Mouse (Mus musculus) urinary bladder, postnatal 36 days (tissue): ENCODE data around the gene Reps2.

Experiments
- DNase-seq, 2 experiments: peaks; one replicate each; pipeline ENCODE4 v3.0.0; 2022; ENCODE audit warnings: low spot score in 2 of 2, mixed read lengths in 1 of 2

Reps2 gene

GRCm38 (mm10) chrX:162590145-162590790 is 53.2 kb downstream of the Reps2 start:
- DNase-seq: no peak

DNA sequence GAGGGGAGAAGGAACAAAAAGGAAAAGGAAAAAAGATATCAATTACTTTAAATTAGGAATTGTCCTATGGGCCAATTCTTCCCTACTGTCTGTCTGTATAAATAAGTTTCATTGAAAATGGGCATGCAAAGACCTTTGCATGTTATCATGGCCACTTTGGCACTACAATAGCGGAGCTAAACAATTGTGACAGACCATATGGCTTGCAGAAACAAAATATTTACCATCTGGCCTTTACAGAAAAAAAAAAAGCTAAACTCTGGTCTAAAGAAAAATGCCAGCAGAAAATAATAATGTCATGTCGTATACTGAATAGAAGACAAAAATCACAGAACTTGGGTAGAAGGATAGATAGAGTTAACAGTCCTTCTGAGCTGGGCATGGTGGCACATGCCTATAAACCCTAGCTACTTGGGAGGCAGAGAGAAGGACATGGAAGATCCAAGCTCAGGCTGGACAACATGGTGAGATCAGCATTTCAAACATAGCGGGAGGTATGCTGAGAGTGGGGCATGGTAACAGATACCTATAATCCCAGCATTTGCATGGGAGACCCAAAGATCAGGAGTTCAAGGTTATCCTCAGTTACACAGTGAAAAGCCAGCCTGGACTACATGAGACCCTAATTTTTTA is 54.2 kb downstream of the Reps2 start:
- DNase-seq: no peak

GRCm38 (mm10) chrX:162584349-162584748 is 59.1 kb downstream of the Reps2 start:
- DNase-seq: no peak

DNA sequence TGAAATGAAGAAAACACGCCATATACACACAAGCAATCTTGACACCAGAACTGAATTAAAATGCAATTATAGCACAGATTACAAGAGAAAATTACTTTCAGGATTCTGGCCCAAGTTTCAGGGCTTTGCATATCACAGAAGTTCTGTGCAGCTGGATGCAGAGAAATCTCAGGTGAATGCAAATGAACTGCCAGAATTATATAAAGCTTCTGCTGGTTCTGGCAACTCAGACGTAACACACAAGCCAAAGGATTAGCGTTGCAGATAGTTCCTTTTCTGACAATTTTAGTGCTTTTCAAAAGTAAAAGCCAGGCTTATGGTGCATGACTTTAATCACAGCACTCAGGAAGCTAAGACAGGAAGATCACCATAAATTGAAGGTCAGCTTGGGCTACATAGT is 62.9 kb downstream of the Reps2 start:
- no peak for DNase-seq

DNA sequence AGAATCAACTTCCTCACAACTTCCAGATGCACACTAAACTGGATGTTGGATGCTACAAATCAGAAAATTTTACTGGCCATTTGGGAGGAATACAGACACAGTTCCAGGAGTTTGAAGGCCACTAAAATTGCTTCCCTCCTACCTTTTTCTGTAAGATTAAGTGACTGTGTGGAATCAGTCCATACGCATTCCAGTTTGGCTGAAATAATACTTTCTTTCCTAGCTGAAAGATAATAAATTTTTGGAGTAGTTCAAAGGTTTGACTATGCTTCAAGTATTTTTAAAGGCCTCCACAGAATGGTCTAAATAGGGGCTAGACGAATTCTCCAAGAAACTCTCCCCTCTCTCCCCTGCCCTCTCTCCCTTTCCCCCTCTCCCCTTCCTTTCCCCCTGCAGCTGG is 75.0 kb downstream of the Reps2 start:
- no peak for DNase-seq

DNA sequence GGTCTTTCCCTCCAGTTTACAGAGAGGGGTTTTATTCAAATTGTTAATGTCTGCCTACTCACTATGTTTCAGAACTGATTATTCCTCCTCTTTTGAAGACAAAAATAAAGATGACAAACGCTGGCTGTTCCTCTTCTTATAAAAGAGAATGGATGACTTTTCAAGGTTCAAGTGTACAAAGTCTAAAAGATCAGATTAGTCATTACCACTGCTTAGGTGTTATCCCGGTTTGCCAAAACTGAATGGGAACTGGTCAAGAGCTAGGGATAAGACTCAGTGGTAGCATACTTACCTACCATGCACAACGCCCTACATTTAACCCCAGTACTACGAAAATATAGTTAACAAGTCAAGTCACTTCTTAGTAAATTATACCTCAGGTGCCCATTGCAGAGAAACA is 77.9 kb downstream of the Reps2 start:
- DNase-seq: no peak

DNA sequence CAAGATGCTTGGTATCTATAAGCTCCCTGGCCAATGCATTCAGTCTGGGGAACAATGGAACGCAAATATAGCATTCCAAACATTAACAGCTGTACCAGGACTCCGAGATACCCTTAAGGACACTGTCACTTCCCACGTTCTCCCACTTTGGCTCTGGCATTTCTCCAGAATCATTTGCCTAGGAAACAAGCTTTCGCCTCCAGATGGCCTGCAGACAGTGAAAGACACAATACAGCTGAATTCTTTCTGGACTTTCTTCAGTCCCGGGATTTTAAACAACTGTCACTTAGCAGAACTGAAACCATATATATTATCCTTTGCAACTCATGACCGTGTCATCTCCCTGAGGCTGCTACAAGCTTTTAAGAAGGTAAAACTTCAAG is 87.0 kb downstream of the Reps2 start:
- no peak for DNase-seq

DNA sequence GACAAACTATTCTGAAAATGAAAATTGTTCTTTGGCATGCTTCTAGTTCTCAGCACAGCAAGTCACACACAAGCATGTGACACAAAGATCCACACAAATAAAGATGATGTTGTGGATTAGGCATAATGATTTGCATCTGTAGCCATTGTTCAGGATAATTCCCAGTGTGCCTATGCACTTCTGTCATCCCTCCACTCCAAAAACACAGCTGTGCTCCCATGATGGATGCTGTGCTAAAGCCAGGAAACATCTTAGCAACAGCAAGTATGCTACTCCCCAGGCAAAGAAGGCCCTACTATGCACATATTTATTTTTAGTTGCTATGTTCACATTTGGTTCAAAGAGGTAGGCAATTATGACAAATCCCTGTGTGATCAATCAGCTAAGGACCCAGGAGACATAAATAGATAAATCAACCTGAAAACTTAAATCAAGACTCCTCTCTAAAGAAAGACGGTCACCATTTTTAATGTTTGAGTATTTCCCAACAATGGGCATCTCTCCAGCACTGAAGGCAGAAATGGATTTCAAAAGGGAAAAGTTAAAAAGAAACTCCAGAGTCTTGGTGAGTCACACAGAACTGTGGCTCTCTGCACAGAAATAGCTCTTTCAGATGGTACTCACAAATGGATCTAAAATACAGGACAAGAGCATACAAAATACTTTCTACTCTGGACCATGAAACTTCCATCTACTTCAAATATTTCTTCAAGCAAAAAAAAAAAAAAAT is 87.6 kb downstream of the Reps2 start:
- DNase-seq: no peak

DNA sequence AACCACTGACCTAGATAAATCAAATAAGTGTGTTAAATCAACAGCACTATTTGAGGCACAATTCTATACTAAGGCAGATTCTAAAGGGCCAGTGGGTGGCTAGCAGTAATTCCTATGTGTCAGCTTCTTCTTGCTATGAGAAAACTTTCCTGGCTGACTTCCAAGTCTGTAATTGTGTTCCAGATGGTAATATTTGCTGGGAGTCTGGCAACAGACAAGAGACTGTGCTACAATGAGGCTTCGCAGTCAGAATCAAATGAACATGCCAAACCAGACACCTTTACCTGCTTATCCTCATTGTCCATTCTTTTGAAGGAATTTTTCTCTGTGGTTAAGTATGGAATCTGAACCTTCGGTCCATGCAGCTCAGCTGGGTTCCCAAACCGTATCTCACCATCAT is 88.9 kb downstream of the Reps2 start:
- no peak for DNase-seq

DNA sequence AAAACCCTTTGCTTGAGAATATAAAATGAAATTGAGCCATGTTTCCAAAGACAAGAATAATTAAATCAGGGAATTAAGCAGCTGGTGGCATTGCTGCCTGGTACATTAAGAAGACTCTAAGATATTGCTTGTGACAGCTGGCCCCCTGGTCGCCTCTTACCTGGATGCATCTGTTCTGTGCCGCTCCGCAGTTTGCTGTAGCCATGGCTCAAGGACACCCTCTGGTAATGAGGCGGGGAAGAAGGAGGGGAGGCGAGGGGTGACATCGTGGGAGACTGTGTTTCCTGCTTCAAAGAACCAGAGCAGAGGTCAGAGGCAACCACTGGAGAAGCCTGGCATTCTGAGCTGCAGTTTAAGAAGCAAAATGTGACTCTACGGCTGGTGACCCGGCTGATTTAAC is 91.1 kb downstream of the Reps2 start:
- no peak for DNase-seq

- DNase-seq: no peak
Observed at GRCm38 (mm10) chrX:162545037-162545436, 98.4 kb downstream of the Reps2 start.

- no peak for DNase-seq
Observed at GRCm38 (mm10) chrX:162542576-162543227, 100.7 kb downstream of the Reps2 start.

DNA sequence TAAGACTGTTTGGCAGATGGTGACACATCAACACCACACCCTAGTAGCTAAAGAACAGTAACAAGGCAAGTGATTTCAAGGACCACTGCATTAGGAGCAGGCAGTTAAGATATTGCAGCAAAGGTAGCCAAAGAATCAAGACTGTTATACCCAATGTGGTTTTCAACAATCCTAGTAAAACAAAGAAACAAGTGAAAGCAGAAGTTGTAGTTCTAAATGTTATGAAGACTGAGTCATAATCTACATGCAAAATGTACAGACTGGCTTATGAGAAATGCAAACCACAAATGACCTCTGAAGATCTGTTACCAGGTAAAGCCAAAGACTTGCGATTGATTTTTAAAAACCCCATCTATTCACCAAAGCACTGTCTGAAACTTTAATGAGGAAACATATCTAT is 101.5 kb downstream of the Reps2 start:
- DNase-seq: no peak

- DNase-seq: no peak
Observed at GRCm38 (mm10) chrX:162531016-162531415, 112.4 kb downstream of the Reps2 start.

- DNase-seq: peak; percentile 23 to 32
Observed at GRCm38 (mm10) chrX:162527240-162527639, 116.2 kb downstream of the Reps2 start.

GRCm38 (mm10) chrX:162521831-162522514 is 121.5 kb downstream of the Reps2 start:
- no peak for DNase-seq

DNA sequence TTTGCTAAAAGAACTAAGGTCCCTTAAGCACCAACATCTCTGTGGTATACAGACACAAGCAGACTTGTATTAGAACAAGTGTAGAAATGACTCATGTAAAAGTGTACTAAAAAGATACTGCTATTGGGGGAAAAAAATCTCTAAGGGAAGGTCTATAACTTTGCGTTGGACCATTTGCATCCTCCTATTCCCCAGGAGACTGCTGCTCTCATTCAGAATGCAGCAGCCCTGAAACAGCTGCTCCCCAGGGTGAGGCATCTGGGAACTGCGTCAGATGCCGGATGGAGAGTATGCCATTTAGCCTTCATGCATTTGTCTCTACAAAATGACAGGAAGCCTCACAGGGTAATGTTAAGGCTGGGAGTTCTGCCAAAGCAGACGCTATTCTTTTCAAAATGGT is 122.3 kb downstream of the Reps2 start:
- no peak for DNase-seq

GRCm38 (mm10) chrX:162520374-162520773 is 123.1 kb downstream of the Reps2 start:
- no peak for DNase-seq

DNA sequence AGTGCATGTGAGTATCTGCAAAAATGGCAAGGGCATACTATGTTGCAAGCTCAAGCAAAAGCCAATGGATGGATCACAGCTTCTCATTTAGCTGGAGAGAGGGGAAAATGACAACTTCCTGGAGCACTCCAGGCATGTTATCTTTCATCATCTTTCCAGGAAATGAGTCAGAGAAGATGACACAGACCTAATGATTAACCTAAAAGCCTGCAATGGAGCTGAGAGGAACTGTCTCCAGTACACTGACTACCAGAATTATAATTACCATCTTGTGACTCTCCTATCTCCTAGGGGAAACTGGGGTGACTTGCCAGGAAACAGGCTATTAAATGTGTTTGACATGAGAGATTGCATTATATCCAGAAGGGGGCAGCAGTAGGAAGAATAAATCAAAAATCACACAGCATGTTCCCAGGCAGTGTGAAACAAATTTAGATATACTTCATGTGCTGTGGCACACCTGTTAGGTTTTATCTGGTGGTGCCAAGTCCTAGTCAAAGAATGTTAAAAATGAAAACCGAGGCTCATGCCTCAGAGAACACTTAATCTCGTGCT is 132.9 kb downstream of the Reps2 start:
- no peak for DNase-seq

- DNase-seq: no peak
Observed at GRCm38 (mm10) chrX:162505186-162505585, 138.3 kb downstream of the Reps2 start.

DNA sequence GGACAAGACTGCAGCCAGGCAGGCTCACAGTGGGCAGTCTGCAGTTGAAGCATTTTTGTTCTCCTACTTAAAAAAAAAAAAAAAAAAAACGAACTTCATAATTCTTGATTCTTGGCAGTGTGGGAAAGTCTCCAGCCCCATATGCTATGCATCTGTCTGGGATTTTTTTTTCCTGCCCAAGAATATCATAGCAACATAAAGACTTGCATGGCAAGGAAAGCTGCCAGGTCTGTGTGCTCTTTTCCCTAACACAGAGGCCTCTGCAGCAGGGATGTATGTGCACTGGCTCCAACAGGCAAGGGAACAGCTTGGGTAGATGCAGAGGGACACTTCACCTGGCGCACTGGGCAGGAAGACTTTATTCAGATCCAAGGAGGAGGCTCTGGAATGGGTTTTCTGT is 140.0 kb downstream of the Reps2 start:
- DNase-seq: no peak

DNA sequence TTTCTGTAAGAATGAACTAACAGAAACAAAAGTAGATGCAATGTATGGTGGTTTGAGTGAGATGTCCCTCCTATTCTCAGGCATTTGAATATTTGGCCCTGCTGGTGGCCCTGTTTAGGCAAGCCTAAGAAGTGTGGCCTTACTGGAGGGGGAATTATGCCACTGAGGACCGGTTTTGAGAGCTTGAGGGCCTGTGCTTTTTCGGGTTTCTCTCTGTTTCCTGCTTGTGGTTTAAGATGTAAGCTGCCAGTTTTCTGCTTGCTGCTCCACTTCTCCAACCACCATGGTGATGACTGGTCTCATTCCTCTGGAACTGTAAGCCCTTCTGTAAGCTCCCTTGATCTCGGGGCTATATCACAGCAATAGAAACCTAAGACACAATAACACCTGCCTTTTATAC is 142.5 kb downstream of the Reps2 start:
- no peak for DNase-seq
